Mouse (Mus musculus): Measurements from ENCODE around the gene Map2k3.
"Not testable (repeated sequence)": the region's sequence is repeated elsewhere in the genome, so short reads cannot be mapped to it uniquely, and the experiment has no call there.

Map2k3 gene

GRCm38 (mm10) chr11:60931869-60932481 is at the start of gene Map2k3:
TSS of gene Map2k3 (plus strand) at chr11:60932033.
- DNase-seq (ENCODE audit: low spot score in 2 of 2), result peak; percentile 97

GRCm38 (mm10) chr11:60882386-60882785 is 49.4 kb upstream of the Map2k3 start:
- no peak for DNase-seq (ENCODE audit: low spot score in 2 of 2)

GRCm38 (mm10) chr11:60886986-60887385 is 44.8 kb upstream of the Map2k3 start:
- DNase-seq (ENCODE audit: low spot score in 2 of 2), result not testable (repeated sequence)

GRCm38 (mm10) chr11:60889861-60890260 is 42.0 kb upstream of the Map2k3 start:
- DNase-seq (ENCODE audit: low spot score in 2 of 2), result no peak

- DNase-seq (ENCODE audit: low spot score in 2 of 2), result no peak
Observed at GRCm38 (mm10) chr11:60890286-60890685, 41.5 kb upstream of the Map2k3 start.

GRCm38 (mm10) chr11:60890744-60891143 is 41.1 kb upstream of the Map2k3 start:
- DNase-seq (ENCODE audit: low spot score in 2 of 2), result no peak

GRCm38 (mm10) chr11:60895915-60896314 is 35.9 kb upstream of the Map2k3 start:
- no peak for DNase-seq (ENCODE audit: low spot score in 2 of 2)

- no peak for DNase-seq (ENCODE audit: low spot score in 2 of 2)
Observed at GRCm38 (mm10) chr11:60902001-60902400, 29.8 kb upstream of the Map2k3 start.

GRCm38 (mm10) chr11:60902486-60902885 is 29.3 kb upstream of the Map2k3 start:
- no peak for DNase-seq (ENCODE audit: low spot score in 2 of 2)

GRCm38 (mm10) chr11:60903661-60904061 is 28.2 kb upstream of the Map2k3 start:
- DNase-seq (ENCODE audit: low spot score in 2 of 2), result no peak

GRCm38 (mm10) chr11:60905407-60906120 is 26.3 kb upstream of the Map2k3 start:
- no peak for DNase-seq (ENCODE audit: low spot score in 2 of 2)

- no peak for DNase-seq (ENCODE audit: low spot score in 2 of 2)
Observed at GRCm38 (mm10) chr11:60906449-60906848, 25.4 kb upstream of the Map2k3 start.

- DNase-seq (ENCODE audit: low spot score in 2 of 2), result no peak
Observed at GRCm38 (mm10) chr11:60908073-60908472, 23.8 kb upstream of the Map2k3 start.

GRCm38 (mm10) chr11:60909626-60910025 is 22.2 kb upstream of the Map2k3 start:
- no peak for DNase-seq (ENCODE audit: low spot score in 2 of 2)

GRCm38 (mm10) chr11:60912525-60912973 is 19.3 kb upstream of the Map2k3 start:
- no peak for DNase-seq (ENCODE audit: low spot score in 2 of 2)

GRCm38 (mm10) chr11:60913301-60914196 is 18.3 kb upstream of the Map2k3 start:
- peak; percentile 94 to 95 for DNase-seq (ENCODE audit: low spot score in 2 of 2)

- peak in 1 of 2 experiments; percentile 18 for DNase-seq (ENCODE audit: low spot score in 2 of 2)
Observed at GRCm38 (mm10) chr11:60914491-60914890, 17.3 kb upstream of the Map2k3 start, which contains the start of gene Natd1. TSS of gene Natd1 (minus strand) at chr11:60914750.

GRCm38 (mm10) chr11:60915201-60915600 is 16.6 kb upstream of the Map2k3 start:
- DNase-seq (ENCODE audit: low spot score in 2 of 2), result peak in 1 of 2 experiments; percentile 15

- DNase-seq (ENCODE audit: low spot score in 2 of 2), result no peak
Observed at GRCm38 (mm10) chr11:60920021-60920420, 11.8 kb upstream of the Map2k3 start.

GRCm38 (mm10) chr11:60922195-60922594 is 9.6 kb upstream of the Map2k3 start:
- DNase-seq (ENCODE audit: low spot score in 2 of 2), result no peak

GRCm38 (mm10) chr11:60922964-60923363 is 8.9 kb upstream of the Map2k3 start:
- no peak for DNase-seq (ENCODE audit: low spot score in 2 of 2)

GRCm38 (mm10) chr11:60924498-60924897 is 7.3 kb upstream of the Map2k3 start:
- DNase-seq (ENCODE audit: low spot score in 2 of 2), result no peak
